Mouse (Mus musculus) E14TG2a.4 (cell line): Measurements from ENCODE around the gene Tspan3.

ENCODE experiments used
- CTCF ChIP-seq: conservative IDR thresholded peaks from 2 replicates; pipeline ENCODE4 v1.5.1; 2014; ENCODE audit warnings: low read length
- POU5F1 ChIP-seq: IDR thresholded peaks from 2 replicates; pipeline ENCODE4 v1.6.1; 2014; ENCODE audit warnings: low read length, borderline replicate concordance

DNA sequence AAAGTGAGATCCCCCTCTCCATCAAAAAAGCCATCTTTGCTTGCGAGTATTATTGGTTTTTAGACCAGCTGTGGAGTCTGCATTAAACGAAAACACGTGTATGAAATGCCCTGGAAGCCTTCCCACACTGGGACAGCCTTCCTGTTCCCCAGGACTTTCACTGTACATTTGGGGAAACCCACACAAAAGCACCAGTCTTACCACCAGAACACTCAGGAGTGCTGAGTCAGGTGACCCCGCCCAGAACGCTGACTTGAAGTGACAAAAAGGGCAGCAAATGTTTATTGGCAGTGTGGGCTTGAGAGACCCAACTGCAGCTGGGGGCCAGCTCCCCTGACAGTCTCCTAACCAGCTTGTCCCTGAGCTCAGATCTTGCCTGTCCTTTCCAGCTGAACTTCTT lies 884 bp upstream of the Tspan3 start:
- TF ChIP-seq POU5F1: no peak
- TF ChIP-seq CTCF: no peak
